Mouse (Mus musculus) kidney, adult 9 months (tissue): ENCODE results near the gene Rundc3a.

Source experiments
- DNase-seq: peaks from one replicate; pipeline ENCODE4 v3.0.0; 2022

The Rundc3a gene

DNA sequence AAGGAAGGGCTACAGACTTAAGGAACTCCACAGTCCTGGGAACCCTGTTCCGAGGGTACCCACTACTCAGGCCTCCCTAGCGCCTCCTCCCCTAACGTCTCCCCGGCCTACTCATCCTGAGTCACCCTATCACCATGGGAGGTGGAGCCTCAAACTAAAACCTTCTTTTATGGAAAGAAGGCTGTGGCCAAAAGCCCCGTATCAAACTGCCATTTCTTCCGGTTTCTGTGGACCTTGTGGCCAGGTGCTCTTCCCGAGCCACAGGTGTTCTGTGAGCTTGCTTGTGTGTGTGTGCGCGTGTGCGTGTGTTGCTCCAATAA, 43.2 kb downstream of the Rundc3a start:
- DNase-seq: no peak

DNA sequence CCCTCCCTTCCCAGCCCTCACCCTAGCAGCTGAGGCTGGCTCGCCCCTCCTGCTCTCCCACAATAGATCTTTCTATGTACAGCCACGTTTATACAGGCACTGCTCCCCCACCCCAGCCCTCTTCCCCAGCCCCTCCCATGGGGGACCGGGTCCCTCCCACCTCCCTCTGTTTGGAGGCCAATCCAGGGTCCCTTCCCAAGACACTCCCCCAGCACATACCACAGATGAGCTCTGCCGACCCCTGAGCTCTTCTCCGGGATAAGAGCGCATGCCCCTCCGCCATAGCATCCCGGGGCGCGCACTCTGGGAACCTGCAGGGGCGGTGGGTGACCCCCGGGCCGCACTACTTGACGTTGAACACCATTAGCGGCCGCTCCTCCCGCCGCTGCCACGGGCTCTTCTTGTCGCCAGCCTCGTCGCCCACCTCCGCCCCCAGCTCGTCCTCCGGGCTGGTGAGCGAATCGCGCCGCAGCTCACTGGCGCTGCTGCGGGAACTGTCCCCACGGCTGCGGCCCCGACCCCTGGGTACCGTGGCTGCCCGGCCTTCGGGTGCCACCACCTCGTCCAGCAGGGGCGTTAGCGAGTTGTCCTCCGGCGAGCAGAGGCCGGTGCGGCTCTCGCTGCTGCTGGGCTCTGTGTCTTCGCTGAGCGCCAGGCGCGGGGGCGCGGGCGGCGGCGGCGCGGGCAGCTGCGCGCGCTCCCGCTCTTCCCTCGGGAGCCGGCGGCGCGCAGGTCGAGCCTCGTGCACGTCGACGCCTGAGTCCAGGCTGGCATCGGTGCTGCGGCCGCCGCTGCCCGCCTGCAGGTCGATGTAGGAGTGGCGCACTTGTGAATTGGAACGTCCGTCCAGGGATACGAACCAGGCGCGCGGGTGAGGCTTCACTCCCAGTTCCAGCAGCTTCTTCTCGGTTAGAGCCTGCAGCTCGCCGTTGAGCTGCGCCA, 44.2 kb downstream of the Rundc3a start:
- DNase-seq: peak; percentile 58

DNA sequence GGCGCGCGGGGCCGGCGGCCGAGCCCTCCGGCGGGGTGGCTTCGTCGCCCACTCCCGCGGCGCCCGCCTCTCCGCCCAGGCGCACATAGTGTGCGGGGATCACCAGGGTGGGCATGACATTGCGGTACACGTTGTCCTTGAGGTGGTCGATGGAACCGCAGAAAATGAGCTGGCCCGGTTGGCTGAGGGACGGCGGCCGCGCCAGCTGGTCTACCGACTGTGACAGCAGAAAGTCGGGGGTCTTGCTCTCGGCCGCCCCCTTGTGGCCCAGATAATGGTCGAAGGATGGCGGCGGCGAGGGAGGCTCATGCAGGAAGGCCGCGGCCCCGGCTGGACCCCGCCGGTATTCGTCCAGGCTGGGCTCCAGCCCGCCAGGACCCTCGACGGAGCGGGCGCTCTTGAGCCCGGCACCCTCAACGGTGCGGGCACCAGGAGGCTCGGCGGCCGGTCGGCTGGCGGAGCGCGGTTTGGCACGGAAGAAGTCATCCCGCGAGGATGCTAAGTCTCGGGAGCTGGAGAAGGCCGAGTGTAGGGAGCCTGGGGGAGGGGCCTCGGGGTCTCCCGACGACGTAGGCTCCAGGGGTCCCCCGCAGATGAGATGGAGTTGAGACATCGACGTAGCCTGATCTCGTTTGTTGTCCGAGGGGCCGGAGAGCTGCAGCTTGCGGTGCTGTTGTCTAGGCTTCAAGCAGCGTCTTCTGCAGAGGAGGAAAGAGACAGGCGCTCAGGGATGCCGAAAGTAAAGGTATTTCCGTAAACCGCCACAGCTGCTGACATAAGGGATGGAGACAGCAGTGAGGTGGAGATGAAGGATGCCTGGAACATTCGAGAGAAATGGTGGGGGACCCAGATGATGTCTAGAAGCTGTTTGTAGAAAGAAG, 45.2 kb downstream of the Rundc3a start:
- peak; percentile 73 for DNase-seq

DNA sequence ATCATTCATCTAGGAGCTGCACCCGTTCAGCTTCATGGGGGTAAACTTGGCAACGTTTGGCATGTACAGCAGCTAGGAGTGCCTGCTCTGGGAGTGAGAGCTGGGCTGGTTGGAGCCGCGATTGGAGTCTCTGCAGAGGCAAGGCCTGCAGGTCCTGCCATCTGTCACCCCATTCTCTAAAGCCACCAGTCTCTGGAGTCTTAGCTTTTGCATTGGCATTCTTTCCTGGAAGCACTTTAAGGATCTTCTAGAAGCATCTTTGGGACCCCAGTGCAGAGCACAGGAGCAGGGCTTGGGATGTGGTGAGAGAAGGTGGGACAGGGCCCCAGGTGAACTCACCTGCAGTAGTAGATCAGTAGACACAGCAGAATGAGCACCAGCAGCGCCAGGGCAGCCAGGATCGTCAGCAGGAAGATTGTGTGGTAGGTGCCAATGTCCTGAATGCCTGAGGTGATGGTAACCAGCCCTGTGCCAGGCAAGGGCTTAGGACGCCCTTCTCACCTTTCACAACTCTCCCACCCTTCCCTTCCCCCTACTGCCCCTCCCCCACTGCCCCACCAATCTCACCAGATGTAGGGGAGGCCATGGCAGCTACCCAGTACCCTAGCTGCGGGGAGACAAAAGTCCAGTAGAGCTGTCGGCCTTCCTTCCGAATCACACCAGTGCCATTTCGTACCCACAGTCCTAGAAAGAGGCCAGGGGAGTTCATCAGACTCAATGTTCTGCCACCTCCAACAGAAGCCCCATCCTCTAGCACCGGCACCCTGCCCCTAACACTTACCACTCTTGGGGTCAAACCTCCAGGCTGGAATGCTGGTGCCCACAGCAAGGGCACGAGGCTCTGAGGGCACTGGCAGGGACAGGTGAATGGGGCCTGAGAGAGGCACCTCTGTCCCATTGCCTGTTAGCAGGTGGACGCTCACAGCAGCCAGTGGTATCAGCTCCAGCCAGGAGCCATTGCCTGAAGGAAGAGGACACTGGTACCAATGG, 46.2 kb downstream of the Rundc3a start:
- no peak for DNase-seq

DNA sequence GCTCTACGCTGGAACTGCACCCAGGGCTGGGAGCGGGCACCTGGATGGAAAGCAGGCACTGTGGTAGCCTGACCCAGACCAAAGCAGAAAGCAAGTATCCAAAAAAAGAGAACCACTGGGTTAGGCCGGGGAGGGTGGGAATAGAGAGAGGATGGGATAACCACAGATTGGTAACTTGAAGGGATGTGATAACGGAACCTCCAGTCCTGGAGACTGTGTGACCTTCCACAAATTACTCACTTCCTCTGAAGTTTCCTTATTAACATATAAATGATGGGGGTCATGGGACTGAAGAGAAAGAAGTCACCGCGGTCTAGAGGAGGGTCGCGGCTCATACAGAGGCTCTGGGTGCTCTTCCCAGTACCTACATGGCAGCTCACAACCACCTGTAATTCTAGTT, 47.1 kb downstream of the Rundc3a start:
- DNase-seq: no peak

DNA sequence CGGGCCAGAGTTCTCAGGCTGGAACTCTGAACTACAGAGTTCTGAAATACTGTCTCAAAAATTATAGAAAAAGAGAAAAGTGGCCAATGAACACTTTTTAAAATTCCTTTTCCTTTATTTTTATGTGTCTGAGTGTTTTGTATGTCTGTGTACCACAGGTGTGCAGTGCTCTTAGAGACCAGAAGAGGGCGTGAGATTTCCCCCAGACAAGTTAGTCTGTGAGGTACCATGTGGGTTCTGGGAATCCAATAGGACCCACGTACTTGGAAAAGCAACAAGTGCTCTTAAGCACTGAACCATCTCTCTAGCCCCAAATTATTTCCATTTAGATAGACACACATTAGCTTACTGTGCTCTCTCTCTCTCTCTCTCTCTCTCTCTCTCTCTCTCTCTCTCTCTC, 48.2 kb downstream of the Rundc3a start:
- DNase-seq: no peak

DNA sequence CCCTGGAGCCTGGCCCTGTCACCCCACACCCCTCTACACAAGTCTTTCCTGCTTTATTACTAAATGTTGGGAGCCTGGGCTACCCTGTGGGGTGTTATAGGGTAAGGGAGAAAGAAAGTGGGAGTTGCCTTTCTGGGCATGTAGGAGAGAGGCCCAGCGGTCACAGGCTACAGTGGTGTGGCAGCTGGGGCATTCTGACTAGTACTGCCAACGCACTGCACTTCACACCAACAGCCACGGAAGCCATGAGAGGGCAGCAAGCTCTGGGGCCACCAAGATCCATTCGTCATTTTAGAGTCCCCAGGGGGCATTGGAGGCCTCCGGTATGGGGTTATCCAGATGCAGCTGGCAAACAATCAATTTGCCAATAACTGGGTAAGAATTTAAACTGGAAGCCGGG, 48.9 kb downstream of the Rundc3a start:
- DNase-seq: no peak

DNA sequence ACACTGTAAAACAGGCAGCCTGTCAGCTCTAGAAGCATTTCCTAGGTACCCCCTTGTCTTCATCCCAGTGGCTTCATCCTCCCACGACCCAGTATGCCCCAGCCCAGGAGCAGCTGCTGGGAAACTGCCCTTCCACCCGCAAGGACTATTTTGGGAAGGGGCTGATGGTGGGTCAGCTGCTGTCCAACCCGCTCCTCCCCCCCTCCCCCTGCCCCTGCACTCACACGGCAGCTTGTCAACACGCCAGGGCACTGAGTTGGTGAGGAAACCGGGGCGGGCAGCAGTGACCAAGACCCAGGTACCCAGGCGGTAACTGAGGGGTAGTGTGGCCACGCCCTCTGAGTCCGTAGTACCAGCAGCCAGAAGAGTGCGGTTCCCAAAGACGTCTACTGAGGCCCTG, 50.5 kb downstream of the Rundc3a start:
- no peak for DNase-seq

DNA sequence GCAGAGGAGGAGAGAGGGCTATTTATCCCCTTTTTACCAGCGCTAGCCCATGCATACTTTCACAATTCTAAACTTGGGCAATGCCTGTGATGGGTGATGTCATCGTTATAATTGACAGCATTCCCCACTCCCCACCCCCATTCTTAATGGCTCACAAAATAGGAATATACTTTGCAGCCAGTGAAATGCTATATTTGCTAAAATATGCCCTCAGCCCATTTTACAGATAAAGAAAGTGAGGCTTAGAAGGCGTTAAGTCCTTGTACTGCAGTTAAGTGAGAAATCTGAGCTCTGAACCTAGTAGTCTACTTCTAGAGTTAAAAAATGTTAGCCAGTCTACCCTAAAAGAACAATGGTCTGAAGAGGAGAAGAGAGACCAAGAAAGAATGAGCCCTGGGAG, 51.1 kb downstream of the Rundc3a start:
- DNase-seq: no peak

DNA sequence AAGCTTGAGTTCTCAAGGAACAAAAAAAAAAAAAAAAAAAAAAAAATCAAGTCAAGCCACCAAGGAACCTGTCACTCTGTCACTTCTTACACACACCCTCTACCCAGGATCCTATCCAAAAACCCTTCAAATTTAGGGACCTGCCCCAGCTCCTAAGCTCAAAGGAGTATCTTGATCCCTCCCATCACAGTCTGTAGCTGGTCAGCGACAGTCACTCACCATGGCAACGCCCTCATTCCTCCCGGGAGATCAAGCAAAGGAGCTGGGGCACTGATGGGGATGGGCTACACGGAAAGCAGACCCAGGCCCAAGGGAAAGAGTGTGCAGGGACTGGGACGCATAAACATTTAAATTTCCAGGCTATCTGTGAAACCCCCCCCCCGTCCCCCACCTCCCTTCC, 51.6 kb downstream of the Rundc3a start:
- no peak for DNase-seq

DNA sequence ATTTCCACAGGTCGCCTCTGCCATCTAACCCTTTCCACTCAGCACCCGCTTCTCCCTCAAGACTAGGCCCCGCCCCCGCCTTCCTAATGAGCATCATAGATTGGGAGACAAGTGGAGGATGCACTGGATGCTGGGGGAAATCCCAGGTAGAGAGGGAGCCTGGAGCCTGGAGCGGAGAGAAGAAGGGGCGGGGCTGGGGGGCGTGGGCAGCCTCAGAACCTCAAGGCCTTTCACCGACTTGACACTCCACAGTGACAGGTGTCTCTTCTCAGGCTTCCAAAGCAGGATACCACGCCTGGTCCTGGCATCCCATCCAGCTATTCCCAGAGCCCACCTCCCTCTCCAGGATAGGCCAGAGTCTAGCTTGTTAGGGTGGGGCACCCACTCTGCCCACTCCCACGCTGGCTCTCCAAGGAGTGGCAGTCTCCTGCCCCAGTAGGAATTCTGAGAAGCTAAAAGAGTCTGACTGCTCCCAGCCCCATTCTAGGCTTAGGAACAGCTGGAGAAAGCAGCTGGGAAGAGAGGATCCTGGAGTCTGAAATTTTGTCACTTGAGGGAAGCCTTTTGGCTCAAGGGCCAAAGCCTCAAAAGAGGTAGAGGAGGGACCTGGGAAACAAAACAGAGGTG, 52.2 kb downstream of the Rundc3a start:
- no peak for DNase-seq

DNA sequence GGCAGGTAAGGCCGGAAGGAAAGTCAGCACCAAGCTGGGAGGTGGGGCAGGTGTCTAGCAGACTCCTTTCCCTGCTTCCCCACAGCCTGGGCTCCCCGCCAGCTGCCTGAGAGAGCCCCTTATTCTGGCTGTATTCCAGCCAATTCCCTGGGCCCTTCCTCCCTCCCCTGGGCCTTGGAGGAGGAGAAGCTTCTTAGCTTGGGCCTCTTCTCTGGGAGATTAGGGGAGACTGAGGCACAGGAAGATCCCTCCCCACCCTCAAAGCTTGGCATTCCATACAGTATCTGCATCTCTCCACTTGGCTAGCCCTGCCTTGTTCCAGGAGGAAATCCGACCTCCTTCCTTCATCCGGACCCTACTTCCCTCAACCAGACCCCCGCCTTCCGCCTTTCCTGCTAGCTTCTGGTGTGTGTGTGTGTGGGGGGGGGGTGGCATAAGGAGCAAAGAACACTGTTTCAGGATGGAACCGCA, 52.7 kb downstream of the Rundc3a start:
- no peak for DNase-seq

DNA sequence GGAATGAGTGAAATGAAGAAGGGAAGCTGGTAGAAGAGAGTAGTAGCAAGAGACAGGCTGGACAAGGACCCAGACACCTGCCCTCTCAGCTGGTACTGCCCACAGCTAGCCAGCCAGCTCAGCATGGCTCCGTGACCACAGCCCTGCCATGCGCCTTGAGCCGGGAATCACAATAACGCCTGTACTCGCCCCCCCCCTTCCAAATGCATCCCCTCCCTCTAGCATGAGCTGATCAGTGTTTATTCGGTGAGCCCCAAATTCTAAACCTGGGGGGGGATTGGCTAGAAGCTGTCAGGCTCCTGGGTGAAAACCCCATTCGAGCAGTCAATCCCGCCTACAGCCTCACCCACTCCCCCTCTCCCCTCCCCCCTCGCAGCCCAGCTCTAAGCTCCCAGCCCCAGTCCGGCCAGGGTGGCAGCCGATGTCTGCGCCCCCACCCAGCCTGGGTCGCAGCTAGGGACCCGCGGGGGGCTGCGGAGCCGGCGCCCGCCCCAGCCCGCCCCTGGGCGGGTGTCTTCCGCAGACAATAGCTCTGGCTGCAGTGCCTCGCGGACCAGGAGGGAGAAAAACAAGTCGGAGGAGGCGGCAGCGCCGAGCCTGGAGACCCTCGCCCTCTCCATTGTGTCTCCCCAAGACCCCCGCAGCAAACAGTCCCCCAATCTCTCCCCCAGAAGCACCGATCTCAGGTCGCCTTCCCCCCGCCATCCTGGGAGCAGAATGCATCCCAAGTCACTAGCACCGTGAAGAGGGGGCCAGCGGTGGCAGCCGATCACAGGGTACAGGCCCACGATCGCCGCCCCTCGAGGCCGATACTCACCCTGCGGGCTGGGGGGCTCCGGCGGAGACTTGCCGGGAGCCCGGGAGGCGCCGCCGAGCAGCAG, 53.6 kb downstream of the Rundc3a start:
- DNase-seq: no peak

DNA sequence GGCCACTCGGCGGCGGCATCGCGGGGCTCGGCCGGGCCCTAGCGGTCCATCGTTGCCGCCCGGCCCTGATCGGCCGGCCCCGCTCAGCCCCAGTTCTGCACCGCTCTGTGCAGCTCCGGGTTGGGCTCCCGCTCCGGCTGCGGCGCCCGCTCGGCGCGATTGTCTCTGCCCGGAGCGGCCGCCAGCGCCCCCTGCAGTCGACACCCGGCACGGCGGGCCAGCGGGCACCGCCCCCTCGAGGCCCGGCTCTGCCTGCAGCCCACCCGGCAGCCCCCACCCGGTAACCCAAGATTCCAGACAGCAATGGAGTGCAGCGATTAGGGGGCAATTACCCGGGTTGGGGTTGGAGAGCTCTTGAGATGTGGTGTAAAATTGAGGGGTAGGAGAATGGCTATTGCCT, 54.3 kb downstream of the Rundc3a start, which contains the start of gene Fam171a2:
TSS of gene Fam171a2 (minus strand) at position 186 of the 400 bp plus-strand sequence.
- no peak for DNase-seq

DNA sequence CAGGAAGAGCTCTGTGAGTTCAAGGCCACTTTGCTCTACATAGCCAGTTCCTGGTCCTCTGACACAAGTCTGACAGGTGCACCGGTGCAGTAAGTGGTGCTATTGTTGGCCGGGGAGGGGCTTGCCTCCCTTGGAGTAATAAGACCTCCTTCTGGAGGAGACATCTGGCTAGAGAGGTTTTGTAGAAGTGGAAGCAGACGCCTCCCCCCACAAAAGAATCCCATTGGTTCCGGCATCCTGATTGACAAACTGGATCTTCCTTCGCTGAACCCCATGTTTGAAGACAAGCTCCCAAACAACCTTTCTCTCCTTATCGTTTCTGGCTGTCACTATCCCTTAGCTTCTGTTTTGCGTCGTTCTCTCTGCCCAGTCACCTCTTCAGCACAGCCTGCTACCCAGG, 55.1 kb downstream of the Rundc3a start:
- DNase-seq: no peak

DNA sequence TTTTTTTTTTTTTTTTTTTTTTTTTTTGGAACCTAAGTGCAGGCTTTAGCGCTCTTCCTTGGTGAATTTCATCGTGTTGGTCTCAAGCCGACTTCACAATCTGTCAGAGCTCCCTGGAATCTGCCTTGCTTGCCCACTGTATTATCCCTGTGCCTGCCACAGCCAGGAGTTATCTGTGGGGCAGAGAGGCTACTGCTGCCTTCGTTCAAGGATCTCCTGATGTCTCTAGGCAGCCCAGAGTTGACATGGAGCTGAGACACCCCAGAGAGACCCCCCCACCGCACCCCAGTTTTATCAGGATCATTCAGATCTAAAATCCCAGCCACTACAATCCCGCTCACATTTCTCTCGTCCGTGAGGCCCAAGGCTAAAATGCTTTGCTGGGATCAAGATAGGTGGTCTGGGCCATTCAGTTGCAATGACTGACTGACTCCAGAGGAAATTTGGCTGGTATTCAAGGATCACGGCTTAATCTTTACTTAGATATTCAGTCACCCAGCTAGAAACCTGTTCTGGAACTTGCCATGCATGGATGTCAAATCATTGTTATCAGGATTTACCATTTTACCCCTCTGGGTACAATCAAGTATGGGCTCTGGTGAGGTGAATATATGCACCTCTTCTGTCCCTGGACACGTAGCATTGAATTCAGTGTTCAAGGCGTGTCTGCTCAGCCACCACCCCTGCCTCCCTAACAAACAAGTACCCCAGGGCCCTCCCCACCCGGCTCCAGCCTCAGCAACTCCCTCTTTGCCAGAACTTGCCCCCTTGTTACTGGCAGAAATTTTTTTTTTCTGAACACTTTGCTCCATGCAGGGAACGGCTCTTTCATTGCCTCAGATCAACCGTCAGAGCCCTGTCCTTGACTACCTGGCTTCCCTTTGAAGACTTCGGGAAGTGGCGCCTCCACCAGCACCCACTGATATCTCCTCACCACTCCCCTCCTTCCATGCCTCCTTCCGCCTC, 56.1 kb downstream of the Rundc3a start:
- DNase-seq: peak; percentile 75
